Mouse (Mus musculus): ENCODE measurements around the gene Fnbp1. TPM values are rescaled to one million over a fixed set of nuclear protein-coding genes. Genes with fewer than 3 reads are reported as not detected.
A peak's percentile ranks its signal among the peaks of the same experiment; 100 is the strongest.

Gene Fnbp1
- total RNA-seq, 1 experiment from 2014 or later, result 53.0 TPM

GRCm38 (mm10) chr2:31025458-31025857 lies 116.3 kb downstream of the Fnbp1 start:
- no peak for DNase-seq

DNA sequence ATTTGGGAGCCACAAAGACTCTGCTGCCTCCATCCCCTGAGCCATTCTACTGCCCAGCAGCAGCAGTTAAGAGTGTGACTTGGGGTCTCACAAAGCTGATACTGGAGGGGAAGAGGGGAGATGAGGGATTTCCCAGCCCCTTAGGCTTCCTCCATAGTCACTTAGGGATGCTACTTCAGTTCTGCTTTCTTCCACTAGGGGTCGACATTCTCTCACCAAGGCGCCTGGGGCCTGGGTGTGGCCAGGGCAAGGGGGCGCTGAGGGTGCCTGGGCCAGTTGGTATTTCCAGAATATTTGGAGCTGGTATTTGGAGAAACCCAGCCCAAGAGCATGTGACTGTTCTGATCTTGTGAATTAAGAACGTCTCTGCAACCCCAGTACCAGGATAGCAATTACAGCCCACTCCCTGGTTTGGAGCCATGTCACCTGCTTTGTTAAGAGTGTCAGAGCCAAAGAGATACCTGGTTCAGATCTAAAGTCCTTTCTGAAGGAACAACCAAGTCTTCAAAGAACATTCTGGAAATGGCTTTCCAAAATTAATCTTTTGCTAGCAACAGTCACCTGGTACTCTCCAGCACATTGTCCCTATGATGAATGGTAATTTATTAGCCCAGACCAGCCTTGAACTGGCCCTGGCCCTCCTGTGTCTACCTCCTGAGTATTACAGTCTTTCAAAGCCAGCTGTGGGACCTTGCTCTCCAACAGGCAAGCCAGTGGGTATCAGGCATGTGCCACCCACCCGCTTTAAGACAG lies 117.0 kb downstream of the Fnbp1 start:
- DNase-seq, result peak; percentile 80

DNA sequence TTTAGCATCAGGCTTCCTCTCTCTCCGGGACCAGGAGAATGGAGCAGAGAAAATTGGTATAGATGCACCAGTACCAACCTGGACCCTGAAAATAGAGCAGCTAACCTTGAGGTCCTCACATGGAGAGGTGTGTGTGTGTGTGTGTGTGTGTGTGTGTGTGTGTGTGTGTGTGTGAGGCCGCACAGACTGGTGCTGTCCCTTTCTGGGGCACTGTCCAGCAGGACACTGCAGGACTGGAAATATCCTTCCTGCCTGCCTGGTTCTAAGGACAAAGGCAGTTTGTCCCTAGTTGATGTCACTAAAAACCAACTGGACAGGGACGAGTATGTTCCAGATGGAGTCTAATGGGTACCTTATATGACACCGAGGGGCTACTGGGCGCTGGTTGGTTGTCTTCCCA lies 117.9 kb downstream of the Fnbp1 start:
- DNase-seq, result no peak

DNA sequence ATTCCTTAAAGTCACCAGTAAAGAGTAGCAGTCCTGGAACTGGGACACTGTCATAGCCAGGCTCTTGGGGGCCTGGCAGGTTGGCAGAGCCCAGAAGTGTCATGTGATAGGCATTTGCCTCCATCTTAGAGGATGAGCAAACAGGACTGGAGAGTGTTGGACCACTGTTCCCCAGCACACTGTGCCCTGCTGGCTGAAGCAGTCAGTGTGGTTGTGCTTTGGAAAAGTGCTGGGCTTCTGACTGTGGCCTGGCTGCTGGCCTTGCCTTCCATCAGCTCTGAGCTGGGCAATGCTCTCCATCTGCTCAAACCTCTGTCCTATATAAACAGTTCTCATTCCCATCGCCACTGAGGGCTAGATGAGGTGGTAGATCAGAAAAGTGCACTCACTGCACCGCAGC lies 121.6 kb downstream of the Fnbp1 start:
- DNase-seq, result no peak

DNA sequence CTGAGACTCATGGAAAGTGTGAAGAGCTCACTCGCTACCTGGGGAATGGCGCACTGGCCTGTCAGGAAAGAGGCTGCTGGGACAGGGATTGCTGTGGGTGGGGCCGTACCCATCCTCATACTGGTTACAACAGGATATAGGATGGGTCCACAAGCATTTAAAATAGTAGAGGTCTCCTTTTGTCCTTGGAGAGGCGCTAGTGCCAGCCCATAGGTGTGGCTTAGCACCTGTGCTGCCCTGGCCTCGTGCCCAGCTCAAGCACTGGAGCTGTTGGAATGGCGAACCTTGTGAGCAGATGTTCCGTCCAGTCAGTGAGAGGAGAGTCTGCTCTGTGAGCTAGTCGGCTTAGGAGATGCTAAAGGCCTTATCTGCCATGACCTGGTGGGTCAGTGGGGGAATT lies 122.8 kb downstream of the Fnbp1 start:
- DNase-seq, result no peak

DNA sequence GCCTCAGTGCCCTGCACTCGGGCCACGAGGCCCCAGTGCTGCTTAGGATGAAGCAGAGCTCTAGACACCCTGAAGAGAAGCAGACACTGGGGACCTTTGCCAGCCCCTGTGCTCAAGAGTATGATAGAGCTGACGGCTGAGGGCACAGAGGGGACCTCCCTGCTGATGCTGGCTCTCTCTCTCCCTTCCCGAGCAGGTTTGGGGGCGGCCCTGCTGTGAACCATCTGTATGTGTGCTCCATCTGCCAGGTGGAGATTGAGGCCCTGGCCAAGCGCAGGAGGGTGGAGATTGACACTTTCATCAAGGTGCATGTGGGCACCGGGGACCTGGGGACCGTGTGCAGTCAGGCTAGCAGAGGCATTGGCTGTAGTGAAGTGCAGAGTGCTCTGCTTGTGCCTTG lies 123.3 kb downstream of the Fnbp1 start:
- DNase-seq, result no peak

DNA sequence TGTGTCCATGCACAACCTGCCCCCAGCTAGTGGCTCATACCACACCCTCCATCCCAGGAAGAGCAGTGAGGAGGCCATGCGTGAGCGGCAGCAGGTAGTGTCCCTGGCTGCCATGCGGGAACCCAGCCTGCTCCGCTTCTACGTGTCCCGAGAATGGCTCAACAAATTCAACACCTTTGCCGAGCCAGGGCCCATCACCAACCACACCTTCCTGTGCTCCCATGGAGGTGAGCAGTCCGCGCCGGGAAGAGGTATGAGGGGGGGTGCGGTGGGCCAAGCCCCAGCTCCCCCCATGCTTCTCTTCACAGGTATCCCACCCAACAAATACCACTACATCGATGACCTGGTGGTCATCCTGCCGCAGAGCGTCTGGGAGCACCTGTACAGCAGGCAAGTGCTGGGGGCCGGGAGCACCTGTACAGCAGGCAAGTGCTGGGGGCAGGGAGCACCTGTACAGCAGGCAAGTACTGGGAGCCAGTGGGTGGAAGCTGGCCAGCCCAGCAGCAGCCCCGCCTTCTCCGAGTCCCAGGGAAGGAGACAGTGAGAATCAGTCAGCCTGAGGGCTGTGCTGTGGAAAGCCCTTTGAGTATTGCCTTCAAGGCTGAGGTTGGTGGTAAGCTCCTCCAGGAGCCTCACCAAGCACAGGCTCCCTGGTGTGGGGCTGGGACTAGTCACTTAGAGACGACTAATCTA lies 124.0 kb downstream of the Fnbp1 start:
- DNase-seq, result no peak

GRCm38 (mm10) chr2:31013371-31014120 lies 128.3 kb downstream of the Fnbp1 start:
- no peak for DNase-seq

GRCm38 (mm10) chr2:31007208-31007607 lies 134.6 kb downstream of the Fnbp1 start:
- DNase-seq, result no peak

GRCm38 (mm10) chr2:31006434-31006833 lies 135.4 kb downstream of the Fnbp1 start:
- DNase-seq, result peak; percentile 55

GRCm38 (mm10) chr2:31005453-31005852 lies 136.4 kb downstream of the Fnbp1 start:
- DNase-seq, result no peak

DNA sequence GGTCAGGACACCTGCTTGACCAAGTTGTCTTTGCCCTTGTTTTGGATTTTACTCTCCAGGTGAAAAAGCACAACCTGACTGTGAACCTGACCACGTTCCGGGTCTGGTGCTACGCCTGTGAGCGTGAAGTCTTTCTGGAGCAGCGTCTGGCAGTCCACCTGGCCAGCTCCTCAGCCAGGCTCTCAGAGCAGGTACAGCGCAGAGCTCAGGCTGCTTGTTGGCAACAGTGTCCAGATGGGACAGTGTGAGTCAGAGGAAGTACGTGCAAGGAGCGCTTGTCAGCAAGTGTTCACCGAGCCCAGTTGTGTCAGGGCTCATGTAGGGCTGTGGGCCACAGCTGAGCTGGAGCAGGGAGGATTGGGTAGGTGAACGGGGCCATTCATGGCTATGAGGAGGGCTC lies 139.0 kb downstream of the Fnbp1 start:
- no peak for DNase-seq

- no peak for DNase-seq
These were observed 143.2 kb downstream of the Fnbp1 start for GRCm38 (mm10) chr2:30998443-30999260.

DNA sequence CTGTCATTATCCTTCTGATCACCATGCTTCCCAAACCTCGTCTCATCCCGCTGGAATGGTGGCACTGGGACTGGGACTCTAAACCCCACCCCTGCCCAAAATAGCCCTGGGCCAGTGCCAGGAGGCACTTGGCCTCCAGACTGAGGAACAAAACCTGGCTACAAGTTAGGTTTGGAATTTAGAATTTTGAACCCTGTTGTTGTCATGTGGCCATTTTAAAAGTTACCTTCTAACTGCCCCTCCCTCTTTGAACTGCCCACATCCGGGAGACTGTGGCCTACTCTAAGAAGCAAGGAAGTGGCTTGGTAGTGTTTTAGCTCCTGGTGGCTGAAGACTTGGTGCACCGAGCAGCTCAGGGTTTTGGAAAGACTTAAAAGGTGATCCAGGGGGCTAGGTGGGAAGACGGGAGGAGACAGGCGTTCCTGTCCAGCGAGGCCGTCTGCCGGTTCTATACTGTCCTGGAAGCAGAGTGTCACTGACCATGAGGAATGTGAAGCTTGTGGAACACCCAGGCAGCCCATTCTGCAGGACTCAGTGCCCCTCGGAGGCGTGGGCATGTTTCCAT lies 146.3 kb downstream of the Fnbp1 start:
- peak; percentile 60 for DNase-seq

DNA sequence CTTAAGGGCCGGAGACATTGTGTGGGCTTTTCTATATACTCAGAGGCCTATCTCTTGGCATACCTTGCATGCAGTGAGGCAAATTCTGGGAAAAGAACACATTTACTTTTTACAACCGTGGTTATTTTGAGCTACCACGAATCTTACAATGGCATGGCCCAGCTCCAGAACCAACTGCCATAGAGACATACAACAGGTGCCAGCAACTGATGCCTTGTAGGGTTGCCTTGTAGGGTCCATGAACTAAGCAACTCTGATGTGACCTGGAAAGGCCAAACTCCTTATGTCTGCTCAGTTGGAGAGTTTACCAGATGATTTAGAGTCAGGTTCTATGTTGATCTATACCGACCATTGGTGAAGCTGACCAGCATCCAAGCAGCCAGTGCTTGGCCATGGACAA lies 147.0 kb downstream of the Fnbp1 start:
- DNase-seq, result no peak

- peak; percentile 77 for DNase-seq
These were observed 151.6 kb downstream of the Fnbp1 start for GRCm38 (mm10) chr2:30990221-30990620.

DNA sequence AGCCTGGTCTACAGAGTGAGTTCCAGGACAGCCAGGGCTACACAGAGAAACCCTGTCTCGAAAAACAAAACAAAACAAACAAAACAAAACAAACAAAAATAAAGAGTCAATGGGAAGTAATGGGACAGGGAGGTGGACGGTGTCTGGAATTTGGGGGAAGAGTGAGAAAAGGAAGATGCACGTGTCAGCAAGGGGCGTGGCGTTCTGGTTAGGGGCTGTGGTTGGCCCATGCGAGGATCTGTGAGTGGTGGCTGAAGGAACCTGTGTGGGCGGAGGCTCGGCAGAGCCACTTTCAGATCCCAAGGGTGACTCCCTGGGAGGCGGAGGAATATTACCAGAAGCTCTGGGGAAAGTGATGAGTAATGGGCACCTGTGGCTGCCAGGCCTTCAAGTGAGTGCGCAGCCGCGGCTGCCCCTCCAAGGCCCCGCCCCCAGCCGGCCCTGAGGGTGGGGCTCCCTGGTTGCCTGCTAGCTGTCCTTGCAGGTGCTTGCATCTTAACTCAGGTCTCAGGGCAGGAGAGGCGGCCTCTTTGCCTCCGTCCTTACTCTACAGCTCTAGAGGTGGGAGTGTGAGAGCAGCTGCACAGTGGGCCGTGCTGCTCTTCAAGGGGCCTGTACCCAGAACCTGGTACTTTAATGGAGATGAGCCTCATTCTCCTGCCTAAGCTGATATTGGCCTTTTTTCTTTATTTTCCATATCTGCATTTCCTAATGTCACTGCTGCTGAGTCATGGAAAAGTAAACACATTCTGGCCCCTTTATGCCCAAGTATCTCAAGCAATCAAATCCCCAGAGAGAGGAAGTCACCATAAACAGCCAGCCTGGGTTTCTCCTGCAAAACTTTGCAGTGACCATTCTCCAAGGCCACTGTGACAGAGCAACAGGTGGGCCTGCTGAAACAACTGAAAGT lies 156.4 kb downstream of the Fnbp1 start:
- DNase-seq, result peak; percentile 90

DNA sequence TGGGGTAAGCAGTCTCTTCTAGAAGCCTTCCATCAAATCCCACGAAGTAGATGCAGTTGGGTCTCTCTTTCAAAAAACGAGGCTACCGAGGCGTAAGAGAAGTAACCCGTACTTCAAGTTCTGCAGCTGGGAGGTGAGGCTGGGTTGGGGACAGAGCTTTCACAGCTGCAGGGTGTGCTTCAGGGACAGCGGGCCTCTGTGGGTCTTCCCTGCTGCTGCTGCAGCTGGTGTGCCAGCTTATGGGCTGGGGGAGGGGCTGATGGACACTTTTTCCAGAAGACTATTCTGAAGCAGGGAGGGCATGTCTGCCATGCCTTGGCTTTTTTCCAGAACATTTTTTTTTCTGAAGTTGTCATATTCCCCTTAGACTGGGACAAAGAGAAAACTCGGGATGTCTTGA lies 158.8 kb downstream of the Fnbp1 start:
- DNase-seq, result no peak

DNA sequence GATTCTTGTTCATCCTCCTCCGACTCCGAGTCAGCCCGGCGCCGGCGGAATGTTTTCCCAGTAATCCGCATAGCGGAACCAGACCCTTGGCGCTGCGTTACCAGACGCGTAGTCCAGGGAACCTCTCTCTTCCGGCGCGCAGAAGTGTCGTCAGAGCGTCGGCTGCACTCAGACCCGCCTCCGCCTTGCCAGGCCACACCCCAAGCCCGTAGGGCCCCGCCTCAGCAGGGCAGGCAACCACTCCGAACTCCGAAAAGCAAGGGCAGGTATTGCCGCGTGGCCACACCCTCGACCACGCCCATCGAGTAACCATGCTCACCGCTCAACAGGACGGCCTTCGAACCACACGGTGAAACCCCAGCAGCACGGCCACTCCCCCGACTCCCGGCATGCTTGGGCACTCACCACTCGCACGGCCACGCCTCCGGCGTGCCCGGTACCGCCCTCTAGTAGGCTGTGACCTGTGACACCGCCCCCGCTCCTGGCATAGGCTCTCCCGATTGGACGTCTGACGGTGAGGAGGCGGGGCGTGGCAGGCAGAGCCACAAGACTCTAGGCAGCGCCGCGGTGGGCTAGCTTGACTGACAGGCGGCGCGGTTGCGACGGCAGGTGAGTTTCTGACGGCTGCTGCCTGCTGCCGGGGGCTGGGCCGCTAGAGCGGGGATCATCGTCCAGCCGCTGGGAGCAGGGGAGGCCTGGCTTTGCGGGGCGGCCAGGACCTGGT lies 159.9 kb downstream of the Fnbp1 start, which contains the start of the genes BC005624 and Usp20:
TSS of gene BC005624 (minus strand) at position 412 of the 724 bp plus-strand sequence.
TSS of gene Usp20 (plus strand) at position 490 of the 724 bp plus-strand sequence.
- DNase-seq, result peak; percentile 100
